ENCODE assay signal across 8 mouse cellular contexts in genomic region chr10:96617951-96618575, GRCm38 (mm10). TPM values are rescaled to one million over a fixed set of nuclear protein-coding genes. Genes with fewer than 3 reads are reported as not detected.
DNase-seq lines count a peak whose midpoint lies in the region; ATAC-seq lines count a peak whose summit lies in the region.

No protein-coding gene starts in this region.

- H3K4me1 ChIP-seq in hindbrain, embryonic 15.5 days (replicated peaks): peaks cover 36% of the 10 kb centered on the region

- no peaks in the 10 kb centered on the region for H3K9me3 ChIP-seq in hindbrain, embryonic 15.5 days

- under 1% methylated on average over 29 of the region's 29 CpGs for WGBS in hindbrain, embryonic 15.5 days

- H3K4me2 ChIP-seq in hindbrain, embryonic 15.5 days: peak overlapping the region; percentile 58

- H3K27me3 ChIP-seq in hindbrain, embryonic 15.5 days: no peaks in the 10 kb centered on the region

- peak overlapping the region; percentile 99 for H3K9ac ChIP-seq in hindbrain, embryonic 15.5 days

- no peak for ATAC-seq in hindbrain, embryonic 15.5 days (ENCODE audit: low FRiP score, low read depth)

- H3K27ac ChIP-seq in hindbrain, embryonic 15.5 days (replicated peaks): peak overlapping the region; percentile 96

- DNase-seq in T-cell, adult 2 months (ENCODE audit: low spot score): peak; percentile 81
- peak; percentile 41 to 70 for DNase-seq in cerebellum, postnatal 4 days (ENCODE audit: low spot score in 2 of 2)
- DNase-seq in gastrocnemius, adult 18-20 months (ENCODE audit: low spot score): peak; percentile 72
- peak; percentile 55 for DNase-seq in left cerebral cortex, adult 11 months (ENCODE audit: low spot score)
- DNase-seq in lung, postnatal 36 days: peak; percentile 93
- DNase-seq in retina, postnatal 1 day: peak; percentile 74
- peak; percentile 61 to 65 for DNase-seq in urinary bladder, adult 18-20 months (ENCODE audit: low spot score in 2 of 2)

- peak overlapping the region; percentile 97 for H3K4me3 ChIP-seq in hindbrain, embryonic 15.5 days

- 0 out of 2 replicates have a peak, but pooled peaks cover 7% of the 10 kb centered on the region for H3K36me3 ChIP-seq in hindbrain, embryonic 15.5 days

RNA-seq across cellular contexts. Expression of gene Btg1, which starts 1.3 kb away (rescaled TPM):
- 10 to 100 TPM; 12.1 to 13.9 TPM for total RNA-seq in gastrocnemius, adult 18-20 months (2021)
- 40.7 and 43.2 TPM in 2 replicates for polyA plus RNA-seq in hindbrain, embryonic 15.5 days (2015; fragmentation: Nextera tagmentation; extraction: Ambion mirVana)
